Mouse (Mus musculus) retina, embryonic 14.5 days (tissue): ENCODE measurements around the gene Lef1.

Source experiments
- DNase-seq: peaks from one replicate; pipeline ENCODE4 v3.0.0-alpha.2; 2015; ENCODE audit warnings: low spot score

Lef1 gene

DNA sequence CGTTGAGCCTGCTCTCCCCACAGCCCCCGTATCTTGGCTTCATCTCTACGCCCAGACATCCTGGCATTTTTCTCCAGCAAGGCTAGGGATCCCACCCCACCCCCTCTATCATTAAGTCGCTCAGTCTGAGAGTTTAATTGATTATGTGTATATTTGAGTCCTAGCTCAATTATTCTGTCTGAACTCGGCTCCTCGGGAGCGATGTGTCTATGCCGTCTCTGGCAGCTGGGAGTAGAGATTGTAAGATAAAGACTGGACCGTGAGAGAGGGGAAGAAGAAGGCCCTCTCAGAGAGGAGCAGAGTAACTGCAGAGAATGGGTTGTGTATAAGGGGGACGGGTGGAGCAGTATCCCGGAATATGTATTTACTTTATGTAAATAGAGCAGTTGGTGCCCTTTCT, 80.0 kb downstream of the Lef1 start:
- DNase-seq, result no peak

GRCm38 (mm10) chr3:131190671-131191367, 80.5 kb downstream of the Lef1 start:
- DNase-seq, result no peak

GRCm38 (mm10) chr3:131191454-131191853, 81.2 kb downstream of the Lef1 start:
- no peak for DNase-seq

GRCm38 (mm10) chr3:131196050-131196449, 85.8 kb downstream of the Lef1 start:
- DNase-seq, result no peak

GRCm38 (mm10) chr3:131196507-131197019, 86.3 kb downstream of the Lef1 start:
- no peak for DNase-seq

GRCm38 (mm10) chr3:131198991-131199390, 88.7 kb downstream of the Lef1 start:
- no peak for DNase-seq

DNA sequence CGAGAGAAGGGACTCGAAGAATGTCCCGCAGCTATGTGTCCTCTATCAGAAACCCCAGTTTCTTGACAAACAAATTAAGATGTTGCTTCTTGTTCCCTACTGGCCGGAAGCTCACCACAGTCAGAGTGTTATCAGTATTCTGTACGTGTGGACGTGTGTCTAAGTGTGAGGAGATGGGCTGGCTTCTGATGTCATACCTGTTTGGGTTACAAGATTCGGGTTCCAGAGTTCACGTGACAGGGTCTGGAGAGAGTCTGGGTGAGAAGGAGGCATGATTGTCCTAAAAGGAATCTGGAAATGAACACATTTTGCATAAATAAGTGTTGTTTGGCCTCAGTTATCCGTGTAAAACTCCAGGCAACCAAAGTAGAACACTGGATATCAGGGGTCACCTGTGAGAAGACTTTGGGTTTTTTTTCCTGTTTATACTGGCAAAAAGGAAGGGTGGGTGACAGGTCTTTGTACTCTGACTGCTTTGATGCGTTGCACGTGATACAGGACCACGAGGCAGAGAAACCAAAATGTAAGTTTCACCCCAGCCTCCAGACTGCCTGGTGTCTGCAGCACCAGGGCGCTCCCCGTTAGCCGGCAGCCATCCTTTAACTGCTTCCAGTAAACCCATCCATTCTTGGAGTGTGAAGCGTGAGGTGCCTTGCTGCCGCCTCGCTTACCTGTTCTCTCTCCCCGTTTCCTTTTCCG, 89.5 kb downstream of the Lef1 start:
- no peak for DNase-seq

DNA sequence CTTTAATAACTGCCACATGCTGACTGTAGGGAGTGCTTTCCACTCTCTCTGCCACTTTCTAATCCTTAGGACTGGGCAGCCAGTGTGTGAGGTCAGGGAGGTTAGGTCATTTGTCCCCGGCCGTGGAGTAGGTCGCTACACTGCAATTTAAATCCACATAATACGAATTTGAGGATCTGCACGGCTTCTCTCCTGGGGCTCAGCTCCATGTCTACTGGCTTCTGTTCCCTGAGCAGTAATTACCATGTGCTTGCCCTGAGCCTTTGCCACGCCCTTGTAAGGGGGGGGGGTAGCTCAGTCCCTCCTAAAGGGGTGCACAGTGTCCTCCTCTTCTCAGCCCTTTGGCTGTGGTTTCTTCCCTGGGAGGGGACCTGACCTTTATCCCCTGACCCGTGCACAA, 92.0 kb downstream of the Lef1 start:
- no peak for DNase-seq

DNA sequence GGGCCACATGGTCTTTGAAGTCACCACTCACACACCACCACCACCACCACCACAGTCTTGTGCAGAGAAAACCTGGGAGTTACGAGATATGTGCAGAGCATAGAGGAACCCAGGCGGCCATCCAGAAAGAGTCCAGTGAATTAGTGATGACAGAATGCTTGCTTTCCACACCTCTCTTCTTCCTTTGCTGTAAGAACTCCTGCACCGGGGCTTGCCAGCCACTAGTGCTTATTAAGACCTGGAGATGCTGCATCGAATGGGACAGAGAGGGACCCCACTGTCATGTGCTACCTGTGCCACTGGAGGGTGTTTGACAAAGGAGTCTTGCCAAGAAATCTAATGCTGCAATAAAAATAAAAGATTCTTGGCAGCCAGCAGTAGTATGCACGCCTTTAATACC, 97.6 kb downstream of the Lef1 start:
- no peak for DNase-seq

GRCm38 (mm10) chr3:131208265-131208891, 98.1 kb downstream of the Lef1 start:
- DNase-seq, result no peak

DNA sequence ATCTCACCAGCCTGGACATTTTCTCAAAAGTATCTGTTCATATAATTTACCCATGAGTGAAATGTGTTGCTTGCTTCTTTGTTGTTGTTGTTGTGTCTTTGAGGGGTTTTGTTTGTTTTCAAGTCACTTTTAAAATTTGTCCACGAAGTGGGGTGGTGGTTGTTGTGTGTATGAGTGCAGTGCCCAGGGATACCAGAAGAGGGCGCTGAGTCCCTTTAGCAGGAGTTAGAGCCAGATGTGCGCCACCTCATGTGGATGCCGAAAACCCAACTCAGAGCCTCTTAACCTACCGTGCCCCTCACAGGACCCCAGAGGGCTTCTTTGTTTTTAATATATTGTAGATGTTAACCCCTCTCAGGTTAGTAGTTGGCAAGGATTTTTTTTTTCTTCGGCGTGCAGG, 101.9 kb downstream of the Lef1 start:
- DNase-seq, result no peak

DNA sequence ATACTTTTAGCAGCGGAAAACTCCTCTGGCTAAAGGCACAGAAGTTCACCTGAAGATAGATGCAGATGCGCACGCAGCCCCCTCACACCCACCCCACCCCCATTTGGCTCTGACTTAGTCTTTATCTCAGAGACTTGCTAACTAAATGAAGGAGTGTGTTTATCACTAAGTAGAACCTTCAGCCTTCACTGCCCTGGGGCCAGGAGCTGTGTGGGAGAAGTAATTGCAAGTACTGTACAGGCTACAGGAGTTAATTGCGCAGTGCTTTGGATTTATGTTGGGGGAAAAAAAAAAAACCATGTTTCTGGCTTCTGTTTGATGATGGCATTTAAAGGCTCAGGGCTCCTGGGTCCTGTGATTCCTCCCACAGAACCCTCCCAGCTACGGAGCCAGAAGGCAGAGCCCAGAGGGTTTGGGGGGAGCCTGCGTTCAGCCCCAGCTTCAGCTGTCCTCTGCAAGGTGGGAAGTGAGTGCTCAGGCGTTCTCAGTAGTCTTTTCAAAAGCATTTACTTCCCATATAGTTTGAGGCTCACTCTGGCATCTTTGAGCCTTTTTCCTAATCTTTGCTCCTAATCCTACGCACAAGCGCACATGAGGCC, 103.9 kb downstream of the Lef1 start:
- DNase-seq, result no peak

- DNase-seq, result peak; percentile 64
Measured at GRCm38 (mm10) chr3:131214841-131215240, 104.6 kb downstream of the Lef1 start.

DNA sequence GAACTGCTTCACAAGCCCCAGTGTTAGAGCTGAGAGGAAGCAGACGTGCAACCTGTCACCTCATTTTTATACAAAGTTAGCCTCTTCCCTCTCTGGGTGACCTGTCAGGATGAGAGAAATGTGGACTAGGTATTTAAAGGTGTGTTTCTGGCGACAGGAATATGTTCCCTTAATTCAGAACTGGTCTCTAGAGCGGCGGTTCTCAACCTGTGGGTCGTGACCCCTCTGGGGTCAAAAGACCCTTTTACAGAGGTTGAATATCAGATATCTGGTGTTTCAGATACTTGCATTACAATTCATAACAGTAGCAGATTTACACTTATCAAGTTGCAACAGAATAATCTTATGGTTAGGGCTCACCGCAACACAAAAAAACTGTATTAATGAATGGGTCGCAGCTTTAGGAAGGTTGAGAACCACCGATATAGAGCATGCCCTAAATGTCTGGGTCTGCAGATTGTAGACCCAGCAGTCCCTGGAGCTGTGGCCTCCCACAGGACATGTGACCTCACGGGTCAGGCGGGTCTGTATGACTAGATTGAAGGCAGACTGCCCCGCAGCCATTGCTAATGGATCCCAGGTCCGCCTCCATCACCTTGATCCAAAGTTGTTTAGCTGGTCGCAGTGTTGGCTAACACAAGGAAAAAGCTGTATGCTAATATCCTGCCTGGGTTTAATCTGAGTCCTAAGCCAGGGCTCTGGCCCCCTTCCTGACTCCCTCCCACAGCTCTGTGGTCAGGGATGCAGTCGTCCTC, 108.5 kb downstream of the Lef1 start:
- DNase-seq, result no peak

- DNase-seq, result no peak
Measured at GRCm38 (mm10) chr3:131228083-131228482, 117.8 kb downstream of the Lef1 start.

DNA sequence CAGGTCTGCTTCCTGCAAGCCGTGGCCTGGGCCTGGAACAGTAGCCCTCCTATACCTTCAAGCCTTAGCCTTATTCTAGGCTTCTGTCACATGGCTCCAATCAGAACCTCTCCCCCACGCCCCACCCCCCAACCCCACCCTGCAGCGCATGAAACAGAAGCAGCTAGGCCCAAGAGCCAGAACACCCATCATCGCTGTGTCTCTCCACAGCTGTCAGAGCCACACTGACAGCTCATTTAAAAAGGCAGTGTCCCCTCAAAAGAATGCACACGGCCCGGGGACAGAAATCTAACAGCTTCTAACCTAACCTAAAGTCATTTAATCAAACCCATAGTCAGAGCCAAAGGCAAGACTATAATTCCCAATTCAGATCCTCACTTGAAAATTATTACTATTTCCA, 126.8 kb downstream of the Lef1 start:
- DNase-seq, result no peak

- peak; percentile 95 for DNase-seq
Measured at GRCm38 (mm10) chr3:131237785-131238633, 127.7 kb downstream of the Lef1 start.

- peak; percentile 89 for DNase-seq
Measured at GRCm38 (mm10) chr3:131245766-131246578, 135.7 kb downstream of the Lef1 start.

- DNase-seq, result no peak
Measured at GRCm38 (mm10) chr3:131246579-131247046, 136.3 kb downstream of the Lef1 start.

DNA sequence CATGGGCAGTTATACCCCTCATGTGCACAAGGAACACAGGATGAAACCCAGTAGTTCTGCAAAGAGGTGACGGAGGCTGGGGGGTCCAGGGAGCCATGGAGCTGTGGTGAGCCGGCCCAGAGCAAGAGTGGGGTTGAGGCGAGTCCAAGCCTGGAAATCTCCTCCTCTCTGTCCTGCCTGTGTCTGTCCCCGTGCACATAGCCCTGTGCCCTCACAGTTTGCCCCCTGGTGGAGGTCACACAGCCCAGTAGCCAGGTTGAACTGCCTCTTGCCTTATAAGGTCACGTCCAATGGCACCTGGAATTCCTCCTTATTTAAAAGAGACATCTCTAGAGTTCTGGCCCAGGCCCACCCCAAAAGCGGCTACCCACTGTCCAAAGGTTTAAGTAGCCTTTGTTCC, 137.2 kb downstream of the Lef1 start:
- DNase-seq, result no peak
